Mouse (Mus musculus) lung, postnatal 0 days (tissue): ENCODE data around the gene Aldh1a7.

ENCODE experiments used
- CTCF ChIP-seq: IDR thresholded peaks from 2 replicates; pipeline ENCODE4 v1.5.1; 2016; ENCODE audit warnings: antibody characterized with exemption, mild to moderate bottlenecking
- EP300 ChIP-seq: IDR thresholded peaks from 2 replicates; pipeline ENCODE4 v1.6.1; 2016; ENCODE audit warnings: antibody characterized with exemption, mild to moderate bottlenecking, control low read depth

DNA sequence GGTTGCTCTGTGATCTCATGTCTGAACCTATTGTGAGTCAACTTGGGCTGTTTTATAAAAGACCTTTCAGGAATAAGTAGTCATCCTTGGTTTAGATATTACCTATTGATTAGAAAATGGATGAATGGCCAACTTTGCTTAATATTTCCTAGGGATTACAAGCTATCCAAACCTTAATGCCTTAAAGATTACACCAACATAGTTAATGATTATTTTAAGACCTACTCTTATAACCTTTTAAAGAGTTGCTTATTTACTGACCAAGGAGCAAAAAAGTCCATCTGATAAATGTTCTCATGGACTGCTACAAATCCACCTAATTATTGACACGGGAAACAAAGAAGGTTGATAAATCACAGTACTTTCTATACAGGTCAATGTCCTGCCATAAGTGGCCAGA lies 17.3 kb upstream of the Aldh1a7 start:
- TF ChIP-seq CTCF (no peak), EP300 (no peak)
